Mouse (Mus musculus) forebrain, embryonic 12.5 days (tissue): ENCODE results near the gene Cradd. TPM values are rescaled to one million over a fixed set of nuclear protein-coding genes. Genes with fewer than 3 reads are reported as not detected.

Experiments
- ATAC-seq: fragments of 200-750 bp; cut with Nextera tagmentation; 2 replicates; pipeline ENCODE4 v1.8.0; 2017; ENCODE audit warnings: moderate TSS enrichment; ENCODE audit not compliant: low FRiP score
- H3K27ac ChIP-seq: fragments of 300-500 bp; sonication (generic); 2 replicates; pipeline ENCODE4 v1.5.1; 2016; ENCODE audit warnings: mild to moderate bottlenecking
- H3K27me3 ChIP-seq: fragments of 300-500 bp; sonication (generic); 2 replicates; pipeline ENCODE4 v1.6.1; 2016; ENCODE audit warnings: mild to moderate bottlenecking
- H3K36me3 ChIP-seq: fragments of 300-500 bp; sonication (generic); replicated peaks from 2 replicates; pipeline ENCODE4 v1.6.1; 2016; ENCODE audit warnings: mild to moderate bottlenecking
- H3K4me1 ChIP-seq: fragments of 300-500 bp; sonication (generic); 2 replicates; pipeline ENCODE4 v1.6.1; 2016
- H3K4me2 ChIP-seq: fragments of 300-500 bp; sonication (generic); 2 replicates; pipeline ENCODE4 v1.6.1; 2016; ENCODE audit warnings: mild to moderate bottlenecking, moderate library complexity
- H3K4me3 ChIP-seq: fragments of 300-500 bp; sonication (generic); replicated peaks from 2 replicates; pipeline ENCODE4 v1.5.1; 2016; ENCODE audit warnings: mild to moderate bottlenecking
- H3K9ac ChIP-seq: fragments of 300-500 bp; sonication (generic); 2 replicates; pipeline ENCODE4 v1.6.1; 2016; ENCODE audit warnings: mild to moderate bottlenecking
- H3K9me3 ChIP-seq: fragments of 300-500 bp; sonication (generic); 2 replicates; pipeline ENCODE4 v1.6.1; 2016
- WGBS: fragments of 180-500 bp; shearing (Covaris S2); methylation state at CpG from one replicate; pipeline ENCODE4 v1.1.7; 2016; 5-methylcytosine and 5-hydroxymethylcytosine counted together
- polyA plus RNA-seq: library from polyadenylated mRNA; unstranded; fragments of >200 nt; fragmentation: Nextera tagmentation; extraction: Ambion mirVana; gene quantifications from 2 replicates; pipeline ENCODE4 v1.2.1, GENCODE M21; 2016

The Cradd gene
- polyA plus RNA-seq, 1 experiment from 2014 or later, result 13.3 TPM

DNA sequence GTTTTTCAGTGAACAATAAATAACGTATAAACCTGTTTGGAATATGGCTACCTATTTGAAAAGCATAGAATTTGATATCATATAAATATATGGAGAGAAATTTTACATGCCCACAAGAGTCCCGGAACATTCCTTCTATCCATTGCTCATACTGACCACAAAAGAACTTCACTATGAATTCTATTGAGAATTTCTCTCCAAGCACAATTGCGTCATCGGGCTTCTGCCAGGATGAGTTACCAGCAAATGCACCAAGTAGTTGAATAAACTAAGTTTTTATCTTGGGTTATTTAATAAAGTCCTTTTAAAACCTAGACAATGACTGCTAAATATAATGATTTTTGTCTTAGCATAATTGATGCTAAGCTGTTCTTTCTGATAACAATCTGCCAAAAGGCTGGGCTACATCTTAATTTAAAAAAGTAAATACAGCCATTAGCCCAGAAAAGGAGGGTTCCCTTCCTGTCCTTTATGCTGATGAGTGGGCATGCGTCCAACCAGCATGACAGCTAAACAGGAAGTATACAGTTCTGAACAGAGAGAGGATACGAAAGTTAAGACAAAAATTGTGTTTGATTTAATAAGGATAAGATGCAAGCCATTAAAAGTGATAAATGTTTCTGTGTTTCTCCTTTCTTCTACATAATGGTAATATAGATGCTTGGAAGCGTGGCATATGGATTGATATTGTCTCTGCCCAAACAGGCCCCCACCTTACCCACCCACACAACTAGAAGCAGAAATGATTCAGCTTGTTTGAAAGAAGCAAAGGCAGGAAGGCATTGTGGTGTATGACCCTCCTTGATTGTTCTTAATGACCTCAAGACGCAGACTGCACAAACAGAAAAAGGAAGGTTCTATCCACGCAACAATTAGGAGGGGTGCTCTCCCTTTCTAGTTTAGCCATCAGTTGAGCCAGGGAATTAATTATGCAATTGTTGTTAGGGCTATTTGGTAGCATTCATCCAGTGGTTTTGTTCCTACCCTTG lies 6.7 kb upstream of the Cradd start:
- Histone ChIP-seq H3K36me3 (no peaks in the 10 kb centered on the region), H3K9me3 (no peaks in the 10 kb centered on the region), H3K4me1 (peaks cover 5% of the 10 kb centered on the region; the same call in 1 of the 2 replicates), H3K9ac (no peak overlapping the region), H3K27me3 (no peaks in the 10 kb centered on the region; the same call in 1 of the 2 replicates), H3K27ac (no peak overlapping the region), H3K4me2 (no peak overlapping the region), H3K4me3 (no peak overlapping the region)
- no peak for ATAC-seq
- WGBS, result 72% methylated on average over 9 of the region's 9 CpGs

DNA sequence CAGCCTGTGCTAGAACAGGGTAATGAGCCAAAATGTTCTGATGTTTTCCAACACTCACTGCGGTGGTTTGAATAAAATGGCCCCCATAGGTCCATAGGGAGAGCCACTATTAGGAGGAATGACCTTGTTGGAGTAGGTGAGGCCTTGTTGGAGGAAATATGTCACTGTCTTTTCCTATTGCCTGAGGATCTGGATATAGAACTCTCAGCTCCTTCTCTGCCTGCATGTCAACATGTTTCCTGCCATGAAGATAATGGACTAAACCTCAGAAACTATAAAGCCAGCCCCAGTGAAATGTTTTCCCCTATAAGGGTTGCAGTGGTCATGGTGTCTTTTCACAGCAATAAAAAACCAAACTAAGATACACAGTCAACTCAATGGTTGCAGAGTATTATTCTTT lies 6.0 kb upstream of the Cradd start:
- Histone ChIP-seq H3K36me3 (no peaks in the 10 kb centered on the region), H3K9me3 (no peaks in the 10 kb centered on the region), H3K27me3 (no peaks in the 10 kb centered on the region; the same call in 1 of the 2 replicates), H3K9ac (no peak overlapping the region), H3K27ac (no peak overlapping the region), H3K4me2 (no peak overlapping the region), H3K4me3 (no peak overlapping the region), H3K4me1 (peaks cover 5% of the 10 kb centered on the region; the same call in 1 of the 2 replicates)
- ATAC-seq, result no peak
- 97% methylated on average over 1 of the region's 1 CpGs for WGBS

DNA sequence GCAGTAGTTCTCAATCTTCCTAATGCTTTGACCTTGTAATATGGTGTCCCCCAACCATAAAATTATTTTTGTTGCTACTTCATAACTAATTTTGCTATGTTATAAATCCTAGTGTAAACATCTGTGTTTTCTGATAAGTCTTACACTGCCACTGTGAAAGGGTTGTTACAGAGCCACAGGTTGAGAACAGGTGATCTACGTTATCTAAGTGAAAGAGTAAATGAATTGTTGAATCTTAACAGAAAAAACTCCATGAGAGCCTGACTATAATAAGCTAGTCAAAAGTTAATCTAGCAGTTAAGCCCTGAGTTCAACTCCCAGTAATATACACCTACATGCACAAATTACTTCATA lies 322 bp upstream of the Cradd start:
- H3K9me3 ChIP-seq, result no peaks in the 10 kb centered on the region
- no peak overlapping the region for H3K4me2 ChIP-seq
- no peaks in the 10 kb centered on the region for H3K27me3 ChIP-seq
- H3K9ac ChIP-seq, result no peak overlapping the region
- H3K36me3 ChIP-seq, result no peaks in the 10 kb centered on the region
- H3K4me1 ChIP-seq, result peaks cover 13% of the 10 kb centered on the region
- no peak overlapping the region for H3K4me3 ChIP-seq
- ATAC-seq, result peak; percentile 45
- WGBS, result 38% methylated on average over 1 of the region's 1 CpGs
- no peak overlapping the region for H3K27ac ChIP-seq

DNA sequence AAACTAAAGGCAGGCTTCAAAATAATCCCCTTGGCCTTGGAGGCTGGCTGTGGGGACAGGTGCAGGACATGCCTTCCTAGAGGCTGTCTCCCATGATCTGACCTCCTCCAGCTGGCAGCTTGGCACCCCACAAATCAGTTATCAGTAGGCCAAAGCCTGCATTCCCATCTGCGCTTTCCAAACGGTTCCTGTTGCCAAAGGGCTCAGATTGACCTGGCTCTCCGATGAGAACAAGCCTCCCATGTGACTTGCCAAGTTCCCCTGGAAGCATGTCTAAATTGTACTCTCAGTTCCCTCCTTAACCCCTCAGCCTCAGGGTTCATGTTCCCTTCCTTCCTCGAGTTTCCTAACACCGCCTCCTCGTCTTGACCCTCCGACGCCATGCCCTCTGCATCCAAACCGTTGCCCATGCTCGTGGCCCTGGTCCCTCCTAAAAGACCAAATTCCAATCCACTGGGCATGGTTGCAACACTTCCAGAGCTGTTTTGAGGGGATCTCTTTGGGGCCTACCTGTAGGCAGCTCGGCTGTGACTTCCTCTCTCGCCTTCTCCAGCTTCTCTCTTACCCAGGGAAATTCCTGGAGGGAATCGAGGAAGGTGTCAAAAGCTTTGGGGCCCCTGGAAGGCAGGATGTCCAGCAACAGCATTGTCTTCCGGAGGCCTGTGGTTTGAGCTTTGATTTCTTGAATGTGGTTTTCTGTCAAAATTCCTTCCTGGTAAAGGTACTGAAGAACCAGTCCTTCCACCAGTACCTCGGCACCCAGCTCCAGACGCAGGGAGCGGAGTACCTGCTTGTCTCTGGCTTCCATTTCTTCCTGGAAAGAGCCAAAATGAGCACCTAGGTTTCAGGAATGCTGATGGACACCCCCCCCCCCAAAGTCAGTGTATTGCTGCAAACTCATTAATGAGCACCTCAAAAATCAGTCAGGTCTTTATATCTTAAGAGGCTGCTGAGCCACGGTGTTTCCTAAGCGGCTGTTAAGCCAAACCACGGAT lies 1.6 kb downstream of the Cradd start:
- 70% methylated on average over 20 of the region's 20 CpGs for WGBS
- Histone ChIP-seq H3K4me1 (peaks cover 13% of the 10 kb centered on the region), H3K36me3 (no peaks in the 10 kb centered on the region), H3K9ac (peak overlapping the region; percentile 82; the same call in 1 of the 2 replicates), H3K4me3 (peak overlapping the region; percentile 64), H3K27ac (peak overlapping the region; percentile 94; the same call in 1 of the 2 replicates), H3K4me2 (peak overlapping the region; percentile 68), H3K27me3 (no peaks in the 10 kb centered on the region), H3K9me3 (no peaks in the 10 kb centered on the region)
- no peak for ATAC-seq

DNA sequence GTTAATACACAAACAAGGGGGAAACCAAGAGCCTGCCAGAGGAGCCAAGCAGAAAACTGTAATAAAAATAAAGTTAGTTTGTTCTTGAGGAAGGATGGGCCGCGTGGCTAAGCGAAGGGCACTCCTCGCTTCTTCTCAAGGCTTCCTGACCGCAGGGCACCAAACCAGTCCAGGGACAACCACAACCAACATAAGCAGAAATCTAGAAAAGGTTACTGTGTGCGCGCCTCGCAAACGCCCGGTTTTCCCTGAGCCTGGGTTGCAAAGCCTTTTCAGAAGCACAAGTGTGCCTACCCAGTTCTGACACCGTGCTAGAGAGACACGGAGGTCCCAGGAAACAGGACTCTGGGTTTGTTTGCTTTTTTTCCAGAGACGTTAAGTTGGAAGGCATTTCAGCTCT lies 4.9 kb downstream of the Cradd start:
- no peak overlapping the region for H3K4me2 ChIP-seq
- peaks cover 13% of the 10 kb centered on the region for H3K4me1 ChIP-seq
- H3K36me3 ChIP-seq, result no peaks in the 10 kb centered on the region
- no peak for ATAC-seq
- no peak overlapping the region for H3K4me3 ChIP-seq
- no peaks in the 10 kb centered on the region for H3K9me3 ChIP-seq
- no peak overlapping the region for H3K27ac ChIP-seq
- WGBS, result 94% methylated on average over 13 of the region's 13 CpGs
- no peaks in the 10 kb centered on the region; the same call in 1 of the 2 replicates for H3K27me3 ChIP-seq
- H3K9ac ChIP-seq, result no peak overlapping the region

DNA sequence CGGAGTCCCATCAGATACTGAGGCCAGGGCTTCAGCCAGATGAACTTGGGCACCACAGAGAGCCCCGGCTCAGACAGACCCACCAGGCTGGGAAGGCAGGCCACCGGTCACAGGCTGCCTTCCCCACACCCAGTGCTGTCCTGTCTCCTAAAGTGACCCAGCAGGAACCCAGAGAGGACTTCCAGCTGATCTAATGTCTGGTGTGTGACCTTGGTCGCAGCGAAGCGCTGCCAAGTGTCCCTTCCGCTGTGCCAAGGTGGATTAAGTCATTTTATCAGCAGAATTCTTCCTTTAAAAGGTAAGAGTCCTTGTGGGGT lies 5.6 kb downstream of the Cradd start:
- no peak overlapping the region for H3K4me3 ChIP-seq
- no peaks in the 10 kb centered on the region for H3K9me3 ChIP-seq
- no peak overlapping the region for H3K9ac ChIP-seq
- no peak for ATAC-seq
- no peaks in the 10 kb centered on the region; the same call in 1 of the 2 replicates for H3K27me3 ChIP-seq
- H3K4me1 ChIP-seq, result peaks cover 13% of the 10 kb centered on the region
- no peak overlapping the region for H3K4me2 ChIP-seq
- H3K27ac ChIP-seq, result no peak overlapping the region
- 95% methylated on average over 7 of the region's 7 CpGs for WGBS
- H3K36me3 ChIP-seq, result no peaks in the 10 kb centered on the region

DNA sequence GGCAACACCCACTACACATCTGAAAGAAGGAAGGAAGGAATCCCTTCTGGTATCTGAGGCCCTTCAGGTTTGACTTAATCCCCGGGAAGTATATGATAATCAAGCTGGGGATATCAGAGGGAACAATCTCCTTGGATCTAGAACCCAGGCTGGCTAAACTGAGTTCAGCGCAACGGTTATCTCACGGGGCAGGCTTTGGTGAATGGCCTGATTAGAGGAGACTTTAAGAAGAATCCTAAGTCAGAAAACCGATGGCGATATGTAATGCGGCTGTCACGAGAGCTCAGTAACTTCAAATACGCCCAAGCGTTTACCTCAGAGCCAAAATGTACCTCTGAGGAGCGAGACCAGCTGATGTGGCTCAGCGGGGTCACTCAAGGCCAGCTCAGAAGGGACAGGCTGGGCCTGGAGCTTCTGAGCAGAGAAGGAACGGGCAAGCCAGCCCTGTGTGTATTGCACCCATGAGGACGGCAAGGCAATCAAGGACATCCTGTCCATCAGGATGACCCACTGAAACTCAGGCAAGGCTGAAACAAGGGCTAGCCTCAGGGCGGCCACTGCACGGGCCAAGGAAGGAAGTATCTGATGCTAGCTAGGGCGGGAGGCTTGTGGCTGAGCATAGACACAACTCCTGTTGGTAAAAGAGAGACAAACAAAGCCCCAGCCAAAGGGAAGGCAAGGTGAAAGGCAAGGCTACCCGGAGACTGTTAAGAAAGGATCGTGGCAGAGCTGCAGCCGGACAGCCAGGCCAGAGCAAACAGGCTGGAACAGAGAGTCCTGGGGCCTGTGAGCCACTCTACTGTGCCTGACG lies 6.1 kb downstream of the Cradd start:
- Histone ChIP-seq H3K9me3 (no peaks in the 10 kb centered on the region), H3K27ac (no peak overlapping the region)
- WGBS, result 91% methylated on average over 21 of the region's 21 CpGs

DNA sequence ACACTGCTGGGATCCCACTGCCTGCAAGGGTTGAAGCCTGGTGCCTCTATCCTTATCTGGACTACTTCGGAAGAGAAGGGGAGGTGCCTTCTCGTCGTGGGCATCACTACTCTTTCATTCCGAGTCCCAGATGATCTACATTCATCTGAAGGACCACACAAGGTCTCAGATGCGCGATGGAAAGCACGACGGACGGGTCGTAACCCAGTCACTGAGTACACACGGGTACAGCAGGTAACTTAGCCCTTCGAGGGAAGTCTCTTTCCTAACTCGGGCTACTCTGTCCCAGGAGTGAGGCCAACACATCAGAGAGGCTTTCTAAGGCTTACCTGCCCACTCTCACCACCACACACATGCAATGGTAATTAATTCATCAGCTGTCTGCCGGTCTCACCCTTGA lies 6.8 kb downstream of the Cradd start:
- Histone ChIP-seq H3K4me1 (peaks cover 4% of the 10 kb centered on the region; the same call in 1 of the 2 replicates), H3K27me3 (peaks cover 11% of the 10 kb centered on the region), H3K27ac (no peak overlapping the region), H3K9ac (no peak overlapping the region), H3K4me2 (no peak overlapping the region), H3K36me3 (no peaks in the 10 kb centered on the region), H3K9me3 (no peaks in the 10 kb centered on the region), H3K4me3 (no peak overlapping the region)
- 88% methylated on average over 14 of the region's 14 CpGs for WGBS
- ATAC-seq, result no peak

More for the DNA sequence above, 6.1 kb downstream of the Cradd start:
- H3K4me2 ChIP-seq, result no peak overlapping the region
- ATAC-seq, result no peak
- H3K27me3 ChIP-seq, result peaks cover 4% of the 10 kb centered on the region
- no peak overlapping the region for H3K4me3 ChIP-seq
- H3K9ac ChIP-seq, result no peak overlapping the region
- peaks cover 11% of the 10 kb centered on the region for H3K4me1 ChIP-seq
- H3K36me3 ChIP-seq, result no peaks in the 10 kb centered on the region

DNA sequence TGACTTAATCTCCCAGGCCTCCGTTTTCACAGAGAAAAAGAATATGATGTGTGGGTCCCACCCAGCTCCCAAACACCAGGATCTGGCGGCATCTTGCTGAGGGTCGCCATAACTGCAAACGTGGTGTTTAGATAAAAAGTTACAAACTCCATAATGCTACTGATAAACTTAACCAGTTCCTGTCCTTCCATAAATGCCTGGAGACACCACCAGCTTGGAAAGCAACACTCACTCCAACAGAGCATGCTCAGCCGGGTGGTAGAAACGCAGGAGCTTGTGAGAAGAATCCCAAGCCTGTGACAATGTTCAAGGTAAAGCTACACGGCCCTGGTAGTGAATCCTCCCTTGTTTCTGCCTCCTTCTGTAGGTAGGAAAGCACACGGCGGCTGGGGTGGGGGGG lies 7.3 kb downstream of the Cradd start:
- Histone ChIP-seq H3K27ac (no peak overlapping the region), H3K4me1 (peaks cover 3% of the 10 kb centered on the region), H3K4me3 (no peak overlapping the region), H3K27me3 (peaks cover 14% of the 10 kb centered on the region), H3K36me3 (no peaks in the 10 kb centered on the region), H3K4me2 (no peak overlapping the region), H3K9ac (no peak overlapping the region), H3K9me3 (no peaks in the 10 kb centered on the region)
- ATAC-seq, result no peak
- WGBS, result 85% methylated on average over 9 of the region's 9 CpGs

DNA sequence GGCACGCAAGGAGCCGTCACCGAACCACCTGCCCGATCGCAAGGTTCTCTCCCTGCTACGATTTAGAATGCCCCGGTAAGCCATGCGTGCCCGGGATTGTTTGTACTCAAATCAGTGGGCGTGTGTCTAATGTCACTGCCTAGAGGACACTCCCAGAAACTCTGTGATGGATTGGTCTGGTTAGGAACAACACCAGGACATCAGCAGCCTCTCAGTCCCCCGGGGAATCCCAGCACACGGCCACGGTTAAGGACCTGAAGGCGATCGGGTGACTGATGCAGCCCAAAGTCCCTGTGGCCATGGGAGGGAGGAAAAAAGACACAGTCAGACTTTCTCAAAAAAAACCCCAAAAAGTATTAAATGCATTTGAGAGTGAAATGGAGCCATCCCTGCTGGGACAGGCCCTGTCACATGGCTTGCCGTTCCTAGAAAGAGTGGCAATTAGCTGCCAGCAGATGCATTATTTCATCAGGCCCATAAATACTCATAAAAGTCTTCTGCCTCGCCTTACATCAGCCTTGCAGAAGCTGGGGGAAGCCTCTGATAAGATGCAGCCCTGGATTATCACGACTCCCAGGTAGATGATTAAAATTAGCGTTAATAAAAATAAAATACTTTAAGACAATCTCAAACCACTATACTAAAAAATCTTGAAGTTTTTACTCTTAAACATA lies 8.0 kb downstream of the Cradd start:
- no peaks in the 10 kb centered on the region for H3K9me3 ChIP-seq
- no peak overlapping the region for H3K9ac ChIP-seq
- no peak overlapping the region for H3K4me2 ChIP-seq
- peaks cover 14% of the 10 kb centered on the region for H3K27me3 ChIP-seq
- no peaks in the 10 kb centered on the region for H3K36me3 ChIP-seq
- H3K4me1 ChIP-seq, result peaks cover 10% of the 10 kb centered on the region
- 82% methylated on average over 19 of the region's 19 CpGs for WGBS
- no peak overlapping the region for H3K4me3 ChIP-seq
- no peak for ATAC-seq
- no peak overlapping the region for H3K27ac ChIP-seq

DNA sequence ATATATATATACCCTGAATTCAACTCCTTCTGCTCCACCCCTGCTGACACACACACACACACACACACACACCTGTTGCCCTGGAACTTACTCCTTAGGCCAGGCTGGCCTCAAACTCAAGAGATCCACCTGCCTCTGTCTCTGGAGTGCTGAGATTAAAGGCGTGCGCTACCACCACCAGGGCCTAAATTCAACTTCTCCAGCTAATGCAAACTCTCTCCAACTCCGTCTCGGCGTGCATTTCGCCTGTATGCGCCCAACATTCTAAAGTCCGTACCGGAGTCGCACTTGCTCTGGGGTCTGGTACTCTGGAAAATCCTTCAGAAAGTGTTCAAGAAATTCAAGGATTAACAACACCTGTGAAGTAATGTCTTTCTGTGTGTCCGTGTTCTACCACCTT lies 8.6 kb downstream of the Cradd start:
- Histone ChIP-seq H3K27me3 (peaks cover 14% of the 10 kb centered on the region), H3K9ac (no peak overlapping the region), H3K4me1 (peaks cover 14% of the 10 kb centered on the region), H3K4me3 (no peak overlapping the region), H3K4me2 (no peak overlapping the region), H3K36me3 (no peaks in the 10 kb centered on the region), H3K9me3 (no peaks in the 10 kb centered on the region), H3K27ac (no peak overlapping the region)
- no peak for ATAC-seq
- 95% methylated on average over 11 of the region's 11 CpGs for WGBS
